Mouse (Mus musculus) liver, embryonic 14.5 days (tissue): ENCODE data around the gene Slc25a21.

Experiments
- CTCF ChIP-seq: IDR thresholded peaks from 2 replicates; pipeline ENCODE4 v1.5.1; 2016; ENCODE audit warnings: antibody characterized with exemption, low read depth, control low read depth
- EP300 ChIP-seq: IDR thresholded peaks from 2 replicates; pipeline ENCODE4 v1.6.1; 2016; ENCODE audit warnings: antibody characterized with exemption, low read depth

GRCm38 (mm10) chr12:56963236-56963635, 234.0 kb downstream of the Slc25a21 start:
- TF ChIP-seq CTCF (no peak), EP300 (no peak)
